Mouse (Mus musculus) yolk sac, embryonic 10.5 days (tissue): ENCODE measurements around the gene Serpinh1.

Experiments used
- DNase-seq: peaks from one replicate; pipeline ENCODE4 v3.0.0-alpha.2; 2017; ENCODE audit warnings: low spot score

The Serpinh1 gene

DNA sequence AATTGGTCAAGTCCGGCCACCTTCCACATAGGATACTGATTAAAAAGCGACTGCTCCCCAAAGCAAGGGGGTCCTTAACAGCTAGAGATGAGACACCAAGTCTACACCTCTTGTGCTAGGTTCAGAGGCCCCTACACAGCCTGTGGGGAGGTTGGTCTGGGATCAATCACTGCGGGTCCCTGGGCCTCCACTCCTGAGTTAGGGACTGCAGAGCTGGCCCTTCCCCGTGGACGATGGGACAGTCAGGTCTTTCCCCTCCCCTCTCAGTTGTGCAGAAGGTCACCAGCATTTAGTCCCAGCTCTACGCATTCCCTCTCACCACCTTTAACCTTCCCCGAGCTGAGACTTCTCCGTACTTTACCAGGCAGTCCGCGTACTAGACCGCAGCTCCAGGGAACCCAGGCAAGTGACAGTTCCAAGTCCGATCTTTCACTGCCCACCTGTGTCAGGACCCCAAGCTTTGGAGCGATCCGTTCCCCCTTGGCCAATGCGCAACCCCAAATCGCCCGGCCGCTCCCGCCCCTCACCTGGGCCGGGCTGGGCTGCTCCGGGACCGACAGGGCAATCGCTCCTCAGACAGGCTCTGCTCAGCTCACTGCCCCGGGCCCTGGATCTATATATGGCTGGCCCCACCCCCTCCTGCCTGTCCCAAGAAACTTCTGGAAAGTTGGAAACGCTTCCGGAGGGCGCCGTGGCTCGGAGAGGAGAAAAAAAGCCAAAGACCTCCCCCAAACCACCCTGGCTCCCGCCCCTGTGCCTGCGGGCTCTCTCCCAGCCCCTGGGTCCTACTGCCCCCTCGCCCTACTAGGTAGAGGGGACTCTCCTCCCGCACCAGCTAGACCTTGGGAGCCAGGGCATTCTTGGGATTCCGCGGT is at the start of gene Serpinh1:
TSS of gene Serpinh1 (minus strand) at position 714 of the 875 bp plus-strand sequence.
- DNase-seq, result peak; percentile 96

DNA sequence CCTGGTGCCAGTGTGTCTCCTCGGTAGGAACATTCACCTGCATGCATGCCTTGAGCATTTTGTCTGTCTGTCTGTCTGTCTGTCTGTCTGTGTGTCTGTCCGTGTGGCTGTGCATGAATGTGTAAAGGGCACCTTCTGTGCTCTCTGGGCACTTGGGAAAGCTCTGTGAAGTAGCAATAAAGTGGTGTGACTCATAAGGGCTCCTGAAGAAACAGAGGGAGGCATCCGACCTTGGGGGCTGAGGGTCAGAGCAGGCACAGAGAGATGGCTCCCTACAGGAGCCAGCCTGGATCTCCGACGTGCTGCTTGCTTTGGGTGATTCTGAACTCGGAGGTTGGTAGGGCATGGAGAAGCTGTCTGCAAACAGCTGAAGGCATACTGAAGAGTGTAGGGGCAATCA is 49.4 kb upstream of the Serpinh1 start:
- no peak for DNase-seq

DNA sequence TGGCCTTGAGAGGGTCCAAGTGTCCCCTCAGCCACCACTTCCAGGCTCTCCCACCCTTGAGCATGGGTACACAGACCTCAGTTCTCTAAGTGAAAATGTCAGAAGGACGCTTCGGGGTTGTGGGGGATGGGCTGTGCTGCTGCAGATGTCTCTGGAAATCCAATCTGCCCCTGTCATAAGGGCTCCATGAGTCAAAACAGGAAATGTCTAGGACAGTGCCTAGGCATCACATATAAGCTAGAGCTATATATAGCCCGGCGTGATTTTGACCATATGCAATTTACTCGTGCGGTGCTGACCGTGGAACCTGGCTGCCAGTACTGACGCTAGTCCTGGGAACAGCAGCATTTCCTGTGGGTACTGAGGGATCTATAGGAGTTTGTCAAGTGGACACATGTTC is 48.3 kb upstream of the Serpinh1 start:
- DNase-seq, result no peak

DNA sequence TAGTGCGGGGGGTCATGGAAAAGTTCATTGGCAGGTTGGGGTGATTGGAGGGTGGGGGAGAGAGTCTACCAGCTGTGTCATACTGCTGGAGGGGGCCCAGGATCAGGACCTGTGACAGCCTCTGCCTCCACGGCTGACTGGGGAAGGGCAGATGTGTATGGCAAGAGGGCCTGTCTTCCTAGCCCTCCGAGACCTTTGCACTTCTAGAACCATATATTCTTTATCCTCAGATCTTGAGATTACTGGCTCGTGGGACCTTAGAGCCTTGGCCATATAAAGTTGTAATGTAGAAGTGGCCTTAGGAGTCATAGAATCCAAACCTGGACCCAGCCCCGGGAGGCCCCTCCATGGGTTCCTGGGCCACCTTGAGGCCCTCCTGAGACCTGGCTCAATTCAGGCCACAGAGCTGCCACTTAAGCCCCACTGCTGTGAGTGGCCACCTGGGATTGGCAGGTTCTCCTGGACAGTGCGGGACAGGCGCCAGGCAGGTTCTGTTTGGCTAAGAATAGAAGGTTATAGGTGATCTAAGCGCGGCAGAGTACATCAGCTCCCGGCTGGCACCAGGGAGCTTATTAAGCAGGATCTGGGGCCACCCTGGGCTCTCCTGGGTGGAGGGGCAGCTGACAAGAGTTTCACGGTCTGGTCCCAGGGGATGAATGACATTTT is 44.1 kb upstream of the Serpinh1 start:
- DNase-seq, result no peak

DNA sequence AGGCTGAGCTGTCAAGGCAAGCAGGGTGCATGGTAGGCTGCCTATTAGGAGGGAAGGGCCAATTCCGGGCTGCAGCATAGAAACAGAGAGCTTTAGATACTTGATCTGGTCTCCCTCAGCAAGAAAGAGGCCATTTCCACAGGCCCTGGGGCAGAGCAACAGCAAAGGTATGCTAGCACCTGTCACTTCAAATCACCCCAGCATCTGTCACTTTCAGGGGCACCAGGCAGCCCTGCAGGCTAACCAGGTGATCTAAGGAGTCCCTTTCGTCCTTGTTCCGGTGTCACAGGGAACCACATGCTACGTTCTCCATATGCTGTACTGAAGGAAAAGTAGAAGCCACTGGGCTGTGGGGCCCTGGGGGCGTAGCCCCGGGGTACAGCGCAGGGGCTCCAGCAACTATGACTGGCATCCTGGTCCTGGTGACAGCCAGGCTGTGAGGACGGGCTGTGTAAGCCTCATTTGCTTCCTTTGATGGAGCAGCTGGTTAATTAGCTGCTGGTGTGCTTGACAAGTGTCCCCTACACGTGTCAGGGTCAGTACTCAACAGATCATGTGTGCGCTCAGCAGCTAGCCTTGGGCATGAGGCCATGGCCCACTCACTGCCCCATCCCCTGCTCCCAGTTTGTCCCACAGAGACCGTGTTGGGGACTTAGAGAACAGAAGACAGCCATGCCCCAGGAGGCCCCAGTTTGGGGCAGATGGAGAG is 43.0 kb upstream of the Serpinh1 start:
- no peak for DNase-seq

DNA sequence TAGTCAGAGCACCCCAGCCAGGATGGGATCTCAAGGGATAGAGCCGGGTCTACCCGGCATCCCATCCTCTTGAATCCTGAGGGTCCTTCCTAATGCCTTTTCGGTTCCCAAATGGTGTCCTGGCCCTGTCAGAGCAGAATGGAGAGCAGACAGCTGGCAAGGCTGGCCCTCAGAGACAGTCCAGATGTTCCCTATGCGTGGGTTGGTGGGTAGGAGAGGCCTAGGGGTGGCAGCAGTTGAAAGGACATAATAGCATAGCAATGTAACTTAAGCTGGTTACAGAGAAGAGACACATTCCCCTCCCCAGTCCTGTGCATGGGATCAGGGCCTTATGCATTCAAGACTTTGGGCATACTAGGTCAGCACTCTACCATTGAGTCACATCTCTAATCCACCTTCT is 42.3 kb upstream of the Serpinh1 start:
- no peak for DNase-seq

DNA sequence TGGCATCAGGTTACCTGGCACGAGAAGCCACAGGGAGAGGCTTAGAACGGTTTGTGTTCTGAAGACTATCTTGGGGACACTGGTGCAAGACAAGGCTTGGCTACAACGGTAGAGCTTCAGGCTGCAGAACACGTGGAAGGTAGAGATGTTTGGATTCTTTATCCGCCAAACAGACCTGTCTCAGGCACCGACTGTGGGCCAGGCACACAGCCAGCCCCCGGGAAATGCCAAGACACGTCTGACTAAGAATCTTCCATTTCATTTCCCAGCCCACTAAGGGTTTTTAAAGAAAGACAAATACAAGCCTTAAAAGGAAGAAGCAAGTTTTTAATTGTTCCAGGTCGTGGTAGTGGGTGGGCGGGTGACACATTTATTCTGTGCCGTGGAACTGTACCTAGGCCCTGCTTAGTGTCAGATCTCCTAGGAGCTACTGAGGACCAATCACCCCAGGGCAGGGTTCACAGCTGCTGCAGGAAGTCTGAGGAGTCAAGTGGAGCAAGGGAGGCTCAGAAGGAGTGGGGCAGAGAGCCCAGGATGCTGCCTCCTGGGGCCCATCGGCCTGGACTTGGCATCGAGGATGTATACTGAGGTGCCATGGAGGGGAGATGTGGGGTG is 40.8 kb upstream of the Serpinh1 start:
- DNase-seq, result no peak

DNA sequence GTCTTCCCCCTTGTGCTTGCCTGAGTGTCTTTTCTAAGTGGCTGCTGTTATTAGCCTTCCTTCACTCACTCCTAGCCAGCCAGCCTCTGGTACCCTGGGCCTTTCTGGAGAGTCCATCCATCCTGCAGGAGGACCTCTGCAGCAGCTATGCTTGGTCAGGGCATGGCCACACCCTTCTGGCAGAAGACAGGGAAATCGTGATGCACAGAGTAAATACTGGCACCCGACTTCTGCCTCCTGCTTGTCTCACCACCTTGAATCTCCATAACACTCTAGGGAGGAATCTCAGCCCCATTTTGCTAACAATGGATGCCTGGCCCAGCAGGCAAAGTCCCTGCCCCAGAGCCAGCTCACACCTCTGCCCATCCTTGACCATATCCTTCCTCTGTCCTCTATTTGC is 39.7 kb upstream of the Serpinh1 start:
- no peak for DNase-seq

DNA sequence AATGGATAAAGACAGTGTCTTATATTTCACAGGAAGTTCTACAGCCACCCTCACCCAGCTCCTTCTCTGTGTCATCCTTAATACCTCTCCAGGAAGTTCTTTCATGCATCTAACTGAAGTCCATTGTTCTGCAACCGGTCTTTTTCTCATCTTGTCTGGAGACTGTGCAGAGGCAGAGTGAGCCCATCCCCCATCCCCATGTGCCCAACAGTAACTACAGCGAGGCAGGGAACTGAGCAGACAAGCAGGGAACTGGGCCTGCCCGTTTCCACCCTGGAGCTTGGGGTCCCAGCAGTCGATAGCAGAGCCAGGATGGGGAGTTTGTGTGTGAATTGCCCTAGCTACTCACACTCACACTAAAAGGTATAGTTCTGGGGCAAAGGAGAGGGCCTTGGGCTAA is 37.5 kb upstream of the Serpinh1 start:
- no peak for DNase-seq

DNA sequence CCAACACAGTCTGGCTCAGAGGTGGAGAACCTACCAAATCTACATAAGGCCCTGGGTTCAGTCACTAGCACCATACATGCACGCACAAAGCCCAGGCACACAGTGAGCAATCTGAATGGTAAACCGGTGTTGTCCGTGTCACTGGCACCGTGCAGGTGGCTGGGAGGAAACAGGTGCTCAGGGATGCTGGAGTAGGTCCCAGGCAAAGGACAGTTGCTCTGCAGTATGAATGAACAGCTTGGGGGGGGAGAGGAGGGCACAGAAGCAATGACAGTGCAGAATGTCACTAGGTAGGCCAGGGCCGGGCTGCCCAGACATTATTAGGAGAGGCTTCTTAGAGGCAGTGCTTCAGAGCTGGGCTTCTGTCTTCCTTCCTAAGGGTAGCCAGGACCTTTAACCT is 34.3 kb upstream of the Serpinh1 start:
- DNase-seq, result no peak

DNA sequence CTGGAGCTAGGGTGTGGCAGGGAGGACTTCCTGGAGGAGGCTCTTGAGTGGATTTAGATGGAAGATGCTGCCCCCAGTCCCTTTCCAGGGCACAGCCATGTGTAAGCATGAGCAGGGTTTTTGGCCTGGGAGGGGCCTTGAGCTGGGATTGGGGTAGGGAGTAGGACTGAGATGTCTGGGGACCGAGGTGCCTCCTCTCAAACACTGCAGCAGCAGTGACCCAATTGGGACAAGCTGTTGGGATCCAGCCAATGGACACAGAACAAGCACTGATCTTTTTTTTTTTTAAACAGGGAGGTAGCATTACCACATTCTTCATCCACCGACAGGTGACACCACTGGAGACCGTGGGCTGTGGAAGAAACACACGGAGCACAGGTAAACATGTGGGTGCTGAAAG is 33.8 kb upstream of the Serpinh1 start:
- DNase-seq, result no peak

DNA sequence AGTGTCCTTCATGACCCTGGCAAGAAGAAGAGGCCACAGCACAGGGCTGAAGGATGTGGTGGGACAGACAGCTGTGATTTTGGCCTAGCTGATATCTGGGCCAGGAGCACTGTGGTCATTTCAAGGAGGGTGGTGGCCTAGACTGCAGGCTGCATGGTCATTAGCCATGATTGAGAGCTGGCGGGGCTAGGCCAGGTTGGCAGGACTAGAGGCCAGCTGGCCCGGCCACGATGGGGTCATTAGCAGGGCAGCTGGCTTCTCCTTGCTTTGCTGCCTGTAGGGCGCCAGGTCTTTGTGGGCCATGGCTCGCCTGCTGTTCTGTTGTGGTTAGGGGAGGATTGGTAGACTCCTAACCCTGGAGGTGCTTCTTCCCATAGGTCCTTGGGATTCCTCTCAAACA is 33.0 kb upstream of the Serpinh1 start:
- no peak for DNase-seq

DNA sequence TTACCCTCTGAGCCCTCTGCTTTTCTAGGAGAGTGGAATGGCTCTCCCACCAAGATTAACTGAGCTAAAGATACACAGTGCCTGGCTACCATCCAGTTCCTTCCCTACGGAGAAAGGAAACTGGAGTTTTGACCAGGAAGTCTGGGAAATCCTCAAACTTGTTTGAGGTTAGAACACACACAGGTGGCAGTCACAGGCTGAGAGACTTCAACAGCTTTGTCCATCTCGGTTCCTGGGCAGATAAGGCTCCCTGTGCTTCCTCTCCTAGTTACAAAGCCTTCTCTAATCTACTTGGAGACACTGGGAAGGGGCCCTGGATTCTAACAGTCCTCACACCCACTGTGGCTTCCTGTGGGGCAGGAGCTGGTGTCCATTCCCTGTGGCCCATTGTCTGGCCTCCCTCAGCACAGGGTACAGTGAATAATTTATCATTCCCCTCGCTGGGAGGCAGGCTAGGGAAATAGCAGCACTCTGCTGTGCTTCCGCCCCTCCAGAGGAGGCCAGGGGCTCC is 31.1 kb upstream of the Serpinh1 start:
- DNase-seq, result no peak

DNA sequence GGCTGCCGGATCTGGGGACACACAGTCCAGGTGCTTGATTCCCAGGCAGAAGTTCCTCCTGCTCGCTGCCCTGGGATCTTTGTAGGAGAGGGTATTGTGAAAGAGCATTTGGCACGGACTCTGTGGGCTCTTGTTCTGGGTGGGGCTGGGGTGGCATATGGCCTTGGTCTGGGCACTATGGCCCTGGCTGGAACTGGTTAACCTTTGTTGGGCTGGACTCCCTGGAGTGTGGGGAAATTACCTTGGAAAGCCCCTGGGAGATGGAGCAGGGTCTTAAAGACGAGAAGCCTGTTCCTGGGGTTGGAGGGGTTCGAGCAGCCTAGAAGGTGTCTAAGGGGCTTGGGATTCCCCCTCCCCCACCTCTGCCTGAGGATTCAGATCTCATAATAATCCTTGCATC is 30.2 kb upstream of the Serpinh1 start:
- DNase-seq, result no peak

DNA sequence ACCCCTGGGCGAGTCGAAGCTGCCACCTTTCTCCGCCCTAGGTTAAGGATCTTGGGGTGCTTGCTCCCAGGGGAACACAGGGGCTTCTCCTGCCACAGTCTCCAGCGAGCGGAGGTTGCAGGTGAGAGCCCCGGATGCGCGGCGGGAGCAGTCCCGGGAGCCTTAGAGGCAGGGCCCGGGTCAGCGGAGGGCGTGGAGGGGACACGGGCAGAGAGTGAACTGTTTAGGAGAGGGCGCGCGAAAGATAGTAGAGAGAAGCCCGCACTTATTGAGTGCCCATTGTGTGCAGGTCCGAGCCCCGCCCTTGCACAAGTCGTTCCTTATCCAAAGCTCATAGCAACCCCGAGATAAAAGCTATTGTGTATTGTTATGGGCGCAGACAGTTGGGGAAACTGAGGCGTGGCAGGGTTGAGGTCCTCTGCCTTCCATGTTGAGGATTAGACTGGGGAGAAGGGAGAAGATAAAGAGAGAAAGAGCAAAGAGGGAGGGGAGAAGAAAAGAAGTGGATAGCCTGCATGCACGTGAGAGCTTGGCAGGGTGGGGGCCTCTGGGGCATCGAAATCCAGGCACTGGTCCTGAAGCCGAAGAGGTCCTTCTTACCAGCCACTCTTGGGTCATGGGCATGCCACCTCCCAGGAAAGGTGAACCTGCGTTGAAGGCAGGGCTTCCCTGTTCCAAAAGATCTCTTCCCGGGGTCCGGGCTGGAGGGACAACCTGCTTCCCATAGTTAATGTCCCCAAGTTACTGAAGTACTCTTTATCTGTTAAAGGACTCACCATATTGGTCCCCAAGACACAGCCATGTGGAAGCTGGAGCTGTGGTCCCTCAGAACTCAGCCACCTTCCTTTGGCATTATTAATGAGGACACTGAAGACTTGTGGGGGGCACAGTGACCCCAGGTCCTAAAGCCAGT is 29.3 kb upstream of the Serpinh1 start:
- no peak for DNase-seq

DNA sequence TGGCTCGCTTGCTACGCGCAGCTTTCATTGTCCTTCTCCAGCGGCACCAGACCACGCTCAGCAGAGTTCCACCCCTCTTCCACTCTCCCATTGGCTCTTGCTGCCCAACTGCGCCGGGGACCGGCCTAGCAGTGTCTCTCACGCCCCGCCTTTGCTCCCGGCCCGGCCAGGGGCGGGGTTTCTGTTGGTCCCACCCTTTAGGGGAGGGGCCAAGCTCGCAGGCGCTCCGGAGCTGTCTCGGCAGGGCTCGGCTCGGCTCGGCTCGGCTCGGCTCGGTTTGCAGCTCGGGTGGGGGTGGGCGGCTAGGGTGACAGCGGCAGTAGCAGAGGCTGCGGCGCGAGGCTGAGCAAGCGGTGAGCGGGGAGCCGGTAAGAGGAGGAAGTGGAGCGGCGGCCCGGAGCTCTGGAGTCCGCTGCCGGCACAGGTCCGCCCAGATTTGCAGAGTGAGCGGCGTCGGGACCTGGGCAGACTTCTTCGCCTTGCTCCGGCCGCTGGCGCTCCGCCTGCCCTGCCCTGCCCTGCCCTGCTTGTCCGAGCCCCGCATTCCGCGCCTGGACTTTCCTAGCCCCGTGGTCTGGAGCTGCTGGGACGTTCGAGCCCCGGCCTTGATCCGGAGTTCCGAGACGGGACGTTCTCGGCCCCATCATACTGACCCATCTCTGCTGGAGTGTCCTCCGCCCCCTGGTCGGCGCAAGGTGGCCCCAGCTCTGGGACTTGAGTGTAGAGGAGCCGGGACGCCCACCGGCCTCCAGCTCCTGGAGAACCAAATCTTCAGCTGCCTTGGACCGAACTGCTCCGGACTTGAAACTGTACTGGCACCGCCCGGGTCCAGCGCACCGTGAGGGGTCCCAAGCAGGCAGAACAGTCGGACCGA is 28.4 kb upstream of the Serpinh1 start, which contains the start of gene Gdpd5:
TSS of gene Gdpd5 (plus strand) at position 201 of the 874 bp plus-strand sequence.
- peak; percentile 99 for DNase-seq

DNA sequence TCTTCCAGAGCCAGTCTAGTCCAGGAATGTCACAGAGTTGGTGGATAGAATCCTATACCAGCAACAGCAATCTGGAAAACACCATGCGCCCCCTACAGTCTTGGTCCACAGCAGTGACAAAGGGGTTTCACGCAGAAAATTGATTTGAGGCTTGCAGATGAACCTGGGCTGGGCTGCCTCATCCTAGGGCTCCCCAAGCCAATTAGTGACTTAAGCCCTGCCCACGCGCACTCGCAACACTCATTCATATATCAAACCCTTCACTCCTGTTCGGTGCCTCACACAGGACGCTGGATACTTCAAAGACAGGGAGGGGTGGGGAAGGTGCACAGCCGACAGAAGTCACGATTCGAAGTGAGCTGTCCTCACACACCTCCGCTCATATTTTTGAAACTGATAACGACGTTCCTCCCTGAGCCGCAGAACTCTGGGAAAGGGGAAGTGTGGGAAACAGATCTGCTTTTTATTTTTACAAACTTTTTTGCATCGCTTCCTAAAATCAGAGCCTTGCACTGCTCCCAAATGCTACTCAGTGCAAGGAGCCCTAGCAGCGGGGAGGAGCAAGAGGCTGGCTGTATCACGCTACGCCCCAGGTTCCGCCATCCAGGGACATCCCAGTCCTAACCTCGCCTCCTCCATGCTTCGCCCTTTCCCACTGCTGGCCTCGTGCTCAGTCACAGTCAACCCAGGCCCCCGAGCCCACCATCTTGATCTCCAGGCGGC is 27.6 kb upstream of the Serpinh1 start:
- DNase-seq, result peak; percentile 44

DNA sequence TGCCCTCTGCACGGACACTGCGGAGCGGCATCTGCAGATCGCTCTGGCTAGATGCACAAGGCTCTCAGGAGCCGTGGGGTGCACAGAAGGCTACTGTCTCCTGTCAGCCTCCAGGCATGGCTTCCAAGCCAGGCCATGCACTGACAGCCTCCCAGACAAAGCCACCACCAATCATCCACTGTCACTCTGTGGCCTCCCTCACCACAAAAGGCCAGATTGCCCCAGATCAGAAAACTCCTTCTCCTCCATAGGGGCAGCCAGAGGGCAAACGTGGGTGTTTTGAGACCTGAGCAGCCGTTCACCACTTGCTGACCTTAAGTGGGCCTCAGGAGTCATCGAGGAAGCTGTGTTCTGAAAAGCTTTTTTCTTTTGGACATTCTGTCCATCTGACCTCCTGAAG is 25.8 kb upstream of the Serpinh1 start:
- no peak for DNase-seq

DNA sequence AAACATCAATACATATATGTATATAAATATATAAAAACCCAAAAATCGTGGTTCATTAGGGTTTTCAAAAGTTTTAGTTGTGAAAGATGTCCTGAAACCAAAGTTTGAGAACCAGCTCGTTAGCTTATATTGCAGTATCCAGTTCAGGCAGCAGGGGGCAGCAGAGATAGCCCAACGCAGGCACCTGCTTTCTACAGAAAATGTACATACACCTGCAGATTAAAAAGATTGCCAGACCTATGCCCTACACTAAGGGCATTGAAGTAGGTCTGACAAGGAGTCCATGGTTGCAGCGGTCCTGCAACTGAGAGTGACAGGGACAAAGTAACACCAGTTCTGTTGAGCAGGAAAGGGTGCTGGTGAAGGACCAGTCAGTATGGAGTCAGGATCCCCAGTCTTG is 22.4 kb upstream of the Serpinh1 start:
- DNase-seq, result peak; percentile 57
